Mouse (Mus musculus): Measurements from ENCODE around the gene March8. TPM values are rescaled to one million over a fixed set of nuclear protein-coding genes. Genes with fewer than 3 reads are reported as not detected.
A peak's percentile ranks its signal among the peaks of the same experiment; 100 is the strongest.

March8 gene
- total RNA-seq, 2 experiments from 2014 or later = 57.3 to 58.9 TPM

DNA sequence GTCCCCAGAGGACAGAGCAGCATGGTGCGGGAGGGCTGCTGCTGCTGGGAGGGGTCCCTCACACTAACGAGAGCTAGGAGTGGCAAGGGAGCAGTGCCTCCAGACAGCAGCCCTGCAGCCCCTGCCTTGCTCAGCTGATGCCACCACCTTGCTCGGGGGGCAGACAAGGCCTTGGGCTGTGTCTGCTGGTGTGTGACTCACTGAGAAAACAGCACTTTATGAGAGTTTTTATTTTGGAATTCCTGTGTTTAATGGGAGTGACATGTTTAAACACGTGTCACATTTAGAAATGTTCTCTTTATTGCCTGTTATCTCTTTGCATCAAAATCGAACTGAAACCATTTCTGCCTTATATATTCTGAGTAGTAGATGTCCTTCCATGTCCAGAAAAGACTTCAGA, 68.9 kb downstream of the March8 start:
- no peak for DNase-seq (ENCODE audit: extremely low spot score in 1 of 2, low spot score in 1 of 2)

DNA sequence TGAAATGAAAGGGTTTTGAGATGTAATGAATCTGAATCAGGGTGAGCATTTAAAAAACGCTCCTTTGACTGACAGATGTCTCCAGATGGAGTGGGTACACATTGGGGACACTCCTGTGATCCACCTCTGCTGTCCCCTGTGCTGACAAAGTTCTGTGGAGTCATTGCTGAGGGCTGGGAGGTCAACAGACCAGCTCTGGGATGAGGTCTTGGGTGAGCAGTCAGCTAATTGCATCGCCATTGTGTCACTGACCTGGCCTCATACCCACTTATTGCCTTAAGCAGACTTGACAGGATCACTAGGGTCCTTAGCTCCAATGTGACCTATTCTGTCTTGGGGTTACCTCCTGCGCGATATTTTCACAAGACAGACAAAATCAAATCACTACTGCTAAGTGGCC, 69.4 kb downstream of the March8 start:
- no peak for DNase-seq (ENCODE audit: extremely low spot score in 1 of 2, low spot score in 1 of 2)

DNA sequence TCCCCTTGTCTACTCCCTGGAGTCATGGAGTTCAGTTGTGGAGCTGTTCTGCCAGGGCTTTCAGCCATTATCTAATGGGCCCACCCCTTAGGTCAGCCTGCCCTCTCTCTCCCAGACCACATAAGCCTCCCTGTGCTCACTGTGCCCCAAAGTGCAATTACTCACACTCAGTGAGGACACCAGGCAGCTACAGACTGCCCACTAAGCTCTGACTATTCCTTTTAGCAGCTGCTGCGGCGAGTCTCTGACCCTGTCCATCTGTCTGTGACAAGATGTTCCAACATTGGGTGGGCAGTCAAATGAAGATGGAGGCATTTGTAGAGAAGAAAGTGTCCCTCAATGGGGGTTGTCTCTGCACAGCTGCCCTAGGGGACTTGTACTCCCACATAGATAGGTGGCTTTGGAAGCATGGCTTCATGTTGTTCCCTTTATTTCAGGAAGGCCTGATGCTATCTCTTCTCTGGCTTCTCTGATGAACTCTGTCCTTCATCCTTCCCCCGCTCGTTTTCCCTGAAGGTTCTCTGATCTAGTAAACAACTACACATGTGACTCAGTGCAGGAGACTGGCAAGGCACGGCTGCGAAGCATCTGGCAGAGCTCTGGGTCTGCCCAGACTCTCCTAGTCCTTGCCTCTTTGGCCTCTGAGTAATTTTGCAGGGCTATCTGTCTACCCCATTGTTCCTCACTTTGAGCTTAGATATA, 70.3 kb downstream of the March8 start:
- DNase-seq (ENCODE audit: extremely low spot score in 1 of 2, low spot score in 1 of 2) = no peak

DNA sequence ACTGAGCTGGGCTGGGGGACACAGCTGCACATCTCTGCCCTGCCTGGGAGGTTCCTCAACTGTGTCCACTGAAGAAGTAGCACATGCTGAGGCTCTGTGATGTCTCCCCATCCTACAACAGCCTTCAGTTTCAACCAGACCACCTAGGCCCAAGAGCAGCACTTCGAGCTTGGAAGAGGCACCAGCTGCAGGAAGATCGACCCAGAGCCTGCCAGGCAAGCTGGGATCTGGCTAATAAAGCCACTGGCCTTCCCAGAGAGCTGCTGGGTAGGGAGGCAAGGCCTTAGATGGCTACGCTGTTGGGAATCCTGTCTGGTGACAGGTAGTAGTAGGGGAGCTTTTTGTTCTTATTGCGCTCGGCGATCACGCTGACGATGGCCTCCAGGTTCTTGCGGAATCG, 72.6 kb downstream of the March8 start:
- DNase-seq (ENCODE audit: extremely low spot score in 1 of 2, low spot score in 1 of 2) = no peak

DNA sequence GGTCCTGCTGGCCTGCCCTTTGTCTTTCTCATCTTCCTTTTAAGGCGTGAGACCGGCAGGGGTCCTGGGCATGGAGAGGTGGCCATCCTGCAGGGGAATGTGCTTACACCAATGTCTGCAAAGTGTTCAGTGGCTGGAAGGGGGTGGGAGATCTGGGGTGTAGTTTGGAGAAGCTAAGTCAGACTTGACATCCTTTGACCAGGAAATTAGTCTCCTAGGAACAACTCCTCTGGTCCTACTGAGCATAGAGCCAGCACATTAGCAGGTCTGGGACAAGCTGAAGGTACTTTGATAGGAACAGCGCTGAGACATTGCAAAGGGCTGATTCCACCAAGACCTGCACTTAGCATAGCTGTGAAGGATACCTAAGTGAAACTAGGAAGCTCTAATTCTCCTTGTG, 73.9 kb downstream of the March8 start:
- no peak for DNase-seq (ENCODE audit: extremely low spot score in 1 of 2, low spot score in 1 of 2)

DNA sequence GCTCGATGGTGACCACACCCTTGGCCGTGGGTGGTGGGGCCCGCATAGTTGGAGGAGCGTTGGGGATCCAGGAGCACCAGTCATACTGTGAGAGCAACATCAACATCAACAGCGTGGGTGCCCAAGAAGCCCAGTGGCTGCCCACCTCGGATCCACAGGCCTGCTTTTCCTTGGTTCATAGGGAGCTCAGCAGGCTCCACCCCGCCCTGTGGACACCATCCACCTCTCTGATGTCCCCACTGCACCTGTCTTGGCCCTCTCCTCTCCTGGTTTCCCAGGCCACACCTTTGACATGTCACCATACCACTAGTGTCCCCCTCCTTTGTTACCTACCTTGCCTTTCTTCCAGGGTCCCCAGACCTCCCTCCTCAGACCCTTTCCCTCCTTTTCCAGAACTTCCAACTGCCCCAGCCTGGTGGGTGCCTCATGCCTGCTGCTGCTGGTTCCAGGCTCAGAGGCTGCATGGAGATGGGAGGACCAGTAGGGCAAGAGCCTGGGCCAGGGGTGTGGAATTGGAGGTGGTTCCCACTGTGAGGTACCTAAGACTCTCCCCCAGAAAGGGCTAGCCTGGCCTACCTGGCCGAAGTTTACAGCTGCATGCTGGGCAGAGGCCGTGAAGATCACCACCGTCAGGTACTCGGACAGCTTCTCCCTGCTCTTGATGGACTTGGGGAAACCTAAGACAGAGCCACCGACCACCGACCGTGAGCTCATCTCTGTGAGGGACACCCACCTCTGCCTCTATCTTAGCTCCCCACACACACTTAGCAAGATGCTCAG, 74.9 kb downstream of the March8 start:
- no peak for DNase-seq (ENCODE audit: extremely low spot score in 1 of 2, low spot score in 1 of 2)

DNA sequence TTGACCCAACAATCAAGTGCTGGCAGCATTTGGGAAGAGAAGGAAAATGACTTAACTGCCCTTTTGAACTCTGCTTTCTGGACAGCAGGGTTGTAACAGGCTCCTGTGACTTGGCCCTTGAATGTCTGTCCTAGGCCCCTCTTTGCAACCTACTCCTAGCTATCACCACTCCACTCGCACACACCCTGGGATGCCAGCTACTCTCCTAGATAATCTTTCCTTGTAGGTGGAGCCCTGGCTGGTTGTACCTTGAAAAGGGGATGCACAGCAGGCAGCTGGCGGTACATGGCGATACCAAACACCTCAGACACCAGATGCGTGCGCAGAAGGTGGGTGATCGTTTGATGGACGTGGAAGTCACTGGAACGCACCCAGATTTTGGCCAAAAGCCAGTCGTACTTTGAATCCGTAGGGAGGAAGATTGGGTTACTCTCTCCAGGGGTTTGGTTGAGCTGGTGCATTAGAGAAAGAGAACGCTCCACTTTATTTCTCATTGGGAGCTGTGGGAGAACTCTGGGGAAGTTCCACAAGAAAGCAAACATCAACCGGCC, 77.4 kb downstream of the March8 start:
- DNase-seq (ENCODE audit: extremely low spot score in 1 of 2, low spot score in 1 of 2) = no peak

DNA sequence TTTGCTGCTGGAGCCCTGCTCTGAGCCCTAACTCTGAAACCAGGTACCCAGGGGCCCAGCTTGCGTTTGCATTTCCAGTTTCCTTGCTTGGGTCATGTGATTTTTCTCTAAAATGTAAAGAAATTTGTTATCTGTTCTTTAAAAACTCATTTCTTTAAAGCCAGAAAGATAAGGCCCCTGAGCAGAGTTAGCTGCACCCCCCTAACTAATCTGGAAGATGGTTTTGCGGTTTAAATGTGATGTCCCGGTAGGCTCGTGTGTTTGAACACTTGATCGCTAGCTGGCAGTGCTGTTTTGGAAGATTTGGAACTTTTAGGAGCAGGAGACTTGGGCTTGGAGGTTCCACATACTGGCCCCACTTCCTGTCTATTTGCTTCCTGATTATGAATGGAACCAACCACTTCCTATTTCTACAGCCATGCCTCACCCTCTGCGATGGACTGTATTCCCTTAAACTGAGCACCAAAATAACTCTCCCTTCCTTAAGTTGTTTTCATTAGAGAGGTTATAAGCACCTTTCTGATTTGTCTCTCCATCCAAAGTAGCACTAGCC, 78.3 kb downstream of the March8 start:
- DNase-seq (ENCODE audit: extremely low spot score in 1 of 2, low spot score in 1 of 2) = no peak

DNA sequence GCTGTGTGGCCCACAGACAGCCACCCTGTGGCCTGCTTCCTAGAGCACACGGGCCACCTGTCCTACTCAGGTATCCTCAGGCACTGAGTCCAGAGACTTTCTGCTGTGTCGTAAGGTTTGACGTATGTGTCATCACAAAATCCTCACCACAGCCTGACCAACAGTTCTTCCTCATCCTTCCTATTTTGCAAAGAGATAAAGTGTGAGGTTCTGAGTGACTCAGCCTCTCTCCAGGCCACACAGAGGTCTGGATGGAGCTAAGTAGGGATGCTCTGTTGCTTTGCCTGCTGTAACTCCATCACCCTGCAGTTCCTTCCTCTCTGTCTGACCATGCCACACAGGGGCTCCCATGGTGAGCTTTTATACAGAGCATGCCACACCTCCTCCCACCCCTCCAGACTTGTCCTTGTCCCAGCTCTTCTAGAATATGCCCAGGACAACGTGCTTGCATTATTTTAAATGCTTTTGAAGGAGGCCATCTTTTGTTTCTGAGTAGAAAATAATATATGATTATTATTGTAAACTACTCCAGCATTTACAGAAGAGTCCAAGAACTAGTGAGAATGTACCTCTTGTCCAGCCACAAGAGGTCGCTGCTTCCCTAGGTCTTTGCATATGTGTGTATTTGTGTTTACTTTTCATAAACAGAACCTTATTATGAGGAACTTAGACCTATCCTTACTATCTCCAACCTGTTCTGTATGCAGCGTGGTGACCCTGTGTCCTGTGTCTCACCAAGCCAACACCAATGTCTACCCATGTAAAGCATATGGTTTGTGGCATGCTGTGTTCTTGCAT, 79.9 kb downstream of the March8 start:
- DNase-seq (ENCODE audit: extremely low spot score in 1 of 2, low spot score in 1 of 2) = peak in 1 of 2 experiments; percentile 46

DNA sequence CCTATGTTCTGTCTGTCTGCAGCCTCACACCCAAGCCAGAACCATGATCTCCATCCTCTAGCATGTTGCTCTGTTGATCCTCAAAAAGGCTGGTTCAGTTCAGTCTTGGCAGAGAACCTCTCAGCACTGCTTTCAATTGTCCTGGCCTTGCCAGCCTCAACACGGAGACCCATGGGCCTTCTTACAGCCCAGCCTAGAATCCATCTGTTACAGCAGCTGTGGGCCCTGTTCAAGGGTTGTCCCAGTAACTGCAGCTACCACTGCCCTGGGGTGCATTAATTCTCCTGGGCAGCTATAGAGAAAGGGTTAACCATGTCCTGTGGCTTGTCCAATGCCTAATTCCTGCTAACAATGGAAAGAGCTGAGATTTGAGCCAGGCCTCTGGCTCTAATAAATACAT, 80.7 kb downstream of the March8 start:
- DNase-seq (ENCODE audit: extremely low spot score in 1 of 2, low spot score in 1 of 2) = no peak

DNA sequence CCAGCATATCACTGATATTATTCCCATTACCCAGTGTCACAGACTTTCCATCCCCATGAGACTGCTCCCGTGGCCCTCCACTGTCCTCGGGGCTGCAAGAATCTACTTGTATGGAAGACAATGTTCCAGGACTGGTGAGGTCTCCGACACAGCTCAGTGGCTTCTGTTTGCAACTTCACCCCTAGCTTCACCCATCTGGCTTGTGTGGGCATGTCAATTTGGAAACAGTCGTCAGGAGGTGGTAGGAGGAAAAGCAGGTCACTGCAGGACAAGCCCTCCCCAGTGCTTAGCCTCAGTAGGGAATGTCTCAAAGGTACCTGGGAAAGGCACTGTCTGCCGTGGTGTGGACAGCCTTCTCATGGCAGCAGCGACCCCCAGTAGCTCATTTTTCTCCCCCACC, 81.9 kb downstream of the March8 start:
- no peak for DNase-seq (ENCODE audit: extremely low spot score in 1 of 2, low spot score in 1 of 2)

DNA sequence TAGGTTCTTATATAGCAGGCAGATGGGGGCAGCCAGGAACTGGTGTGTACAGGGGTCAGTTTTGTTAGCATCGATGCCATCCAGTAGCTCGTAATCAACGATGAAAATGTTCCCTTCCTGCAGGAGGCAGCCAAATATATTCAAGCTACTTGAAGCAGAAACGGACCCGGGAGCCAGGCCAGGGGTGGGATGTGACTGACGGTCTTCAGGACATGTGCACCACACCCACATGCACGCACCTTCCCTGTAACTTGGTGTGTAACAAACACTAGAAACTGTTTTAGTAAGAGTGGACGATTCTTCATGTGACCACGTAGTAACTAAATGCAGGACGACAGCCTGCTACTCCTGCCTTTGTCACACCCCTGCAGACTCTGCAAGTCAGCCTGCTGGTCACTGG, 82.4 kb downstream of the March8 start:
- DNase-seq (ENCODE audit: extremely low spot score in 1 of 2, low spot score in 1 of 2) = no peak

DNA sequence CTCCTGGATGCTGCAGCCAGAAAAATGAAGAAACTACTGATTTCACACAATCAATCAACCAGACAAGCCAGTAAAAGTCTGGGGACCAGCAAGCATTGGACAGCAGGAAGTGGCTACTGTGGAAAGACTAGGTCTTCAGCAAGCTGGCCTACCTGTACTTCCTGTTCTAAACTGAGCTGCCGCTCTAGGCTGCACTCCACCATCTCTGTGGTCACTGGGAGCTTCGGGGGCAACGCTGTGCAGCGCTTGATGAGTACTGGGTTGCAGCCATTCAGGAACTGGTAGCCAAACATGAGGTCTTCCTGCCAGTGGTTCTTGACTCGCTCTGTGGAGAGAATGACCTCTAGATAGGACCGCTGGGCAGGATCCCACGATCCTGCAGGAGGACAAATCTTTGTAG, 85.2 kb downstream of the March8 start:
- DNase-seq (ENCODE audit: extremely low spot score in 1 of 2, low spot score in 1 of 2) = no peak

DNA sequence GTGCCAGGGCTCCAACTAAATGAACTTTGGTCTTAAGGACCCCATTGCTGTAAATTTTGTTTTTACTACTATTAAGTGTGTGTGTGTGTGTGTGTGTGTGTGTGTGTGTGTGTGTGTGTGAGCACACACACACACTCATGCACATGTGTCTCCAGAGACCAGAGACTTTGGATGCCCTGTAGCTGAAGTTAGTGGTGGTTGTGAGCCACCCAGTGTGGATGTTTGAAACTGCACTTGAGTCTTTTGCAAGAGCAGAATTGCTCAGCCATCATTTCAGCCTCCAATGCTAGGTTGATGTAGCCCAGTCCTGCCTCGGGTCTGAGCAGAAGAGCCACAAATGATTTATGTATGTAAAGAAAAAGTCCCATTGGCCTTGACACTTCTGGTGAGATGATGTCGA, 85.8 kb downstream of the March8 start:
- peak in 1 of 2 experiments; percentile 62 for DNase-seq (ENCODE audit: extremely low spot score in 1 of 2, low spot score in 1 of 2)

DNA sequence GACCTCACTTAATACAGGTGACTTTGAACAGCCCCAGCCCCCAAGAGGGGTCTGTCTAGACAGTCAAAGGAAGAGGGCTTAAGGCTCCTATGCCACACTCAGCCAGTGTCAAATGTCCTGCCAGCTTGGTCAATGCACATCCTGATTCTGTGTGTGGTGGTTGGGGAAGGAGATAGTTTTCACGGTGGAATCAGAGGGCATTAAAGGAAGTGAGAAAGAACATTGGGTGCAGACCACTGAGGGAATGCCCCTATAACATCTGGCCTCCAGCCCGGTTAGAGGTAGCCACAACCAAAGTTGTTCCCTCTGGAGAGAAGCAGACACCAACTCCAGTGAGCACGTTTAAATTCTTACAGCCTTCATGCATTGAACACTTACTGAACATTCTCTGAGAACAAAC, 89.7 kb downstream of the March8 start:
- no peak for DNase-seq (ENCODE audit: extremely low spot score in 1 of 2, low spot score in 1 of 2)

DNA sequence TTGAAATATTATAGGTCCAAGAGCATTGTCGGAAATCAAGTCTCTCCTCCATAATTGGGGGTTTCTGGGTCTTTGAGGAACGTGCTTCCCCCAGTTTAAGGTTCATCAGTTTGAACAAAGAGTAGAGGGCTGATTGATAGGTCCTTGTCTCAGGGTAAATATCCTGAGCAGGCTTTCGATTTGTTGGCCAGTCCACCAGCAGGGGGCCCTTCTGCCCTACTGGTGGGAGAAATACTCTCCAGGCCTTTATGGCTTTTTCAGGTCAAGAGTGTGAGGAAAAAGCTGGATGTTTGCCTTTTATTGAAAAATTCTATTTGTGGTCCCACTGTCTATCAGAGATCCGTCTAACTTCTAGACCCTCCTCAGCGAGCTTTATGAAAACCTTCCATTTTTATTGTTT, 90.5 kb downstream of the March8 start:
- DNase-seq (ENCODE audit: extremely low spot score in 1 of 2, low spot score in 1 of 2) = no peak

DNA sequence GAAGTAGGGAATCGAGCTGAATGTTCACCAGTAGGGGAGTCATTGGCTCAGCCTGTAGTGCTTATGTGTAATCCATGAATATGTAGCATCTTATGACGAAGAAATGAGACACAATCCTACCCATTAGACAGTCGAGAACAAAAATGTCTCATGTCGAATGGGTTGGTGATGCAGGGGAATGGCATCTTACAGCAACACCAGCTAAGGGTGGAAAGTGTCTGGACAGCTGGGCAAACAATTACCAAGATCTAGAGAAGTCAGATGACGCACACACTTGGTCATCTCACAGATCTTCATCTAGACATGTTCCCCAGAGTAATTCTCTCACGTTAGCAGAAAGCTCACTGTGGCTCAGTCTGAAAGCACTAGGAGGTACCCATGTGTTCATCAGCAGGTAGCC, 101.0 kb downstream of the March8 start:
- no peak for DNase-seq (ENCODE audit: extremely low spot score in 1 of 2, low spot score in 1 of 2)

DNA sequence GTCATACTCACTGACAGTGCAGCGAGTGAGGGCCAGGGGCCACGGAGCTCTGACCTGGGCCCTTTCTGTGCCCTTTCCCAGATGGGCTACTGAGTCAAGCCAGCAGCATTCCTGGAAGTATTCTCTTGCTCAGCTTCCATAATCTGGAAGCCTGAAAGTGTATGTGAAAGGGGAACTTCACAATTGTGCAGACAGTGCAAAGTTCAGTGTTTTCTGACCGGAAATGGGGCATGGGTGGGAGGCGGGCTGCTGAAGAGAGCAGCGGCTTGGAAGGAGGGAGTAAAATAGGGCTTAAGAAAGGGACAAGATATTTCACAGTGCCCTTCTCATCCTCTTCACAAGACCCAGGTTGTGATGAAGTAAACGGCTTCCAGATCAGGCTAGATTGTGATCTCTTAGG, 101.7 kb downstream of the March8 start:
- no peak for DNase-seq (ENCODE audit: extremely low spot score in 1 of 2, low spot score in 1 of 2)

DNA sequence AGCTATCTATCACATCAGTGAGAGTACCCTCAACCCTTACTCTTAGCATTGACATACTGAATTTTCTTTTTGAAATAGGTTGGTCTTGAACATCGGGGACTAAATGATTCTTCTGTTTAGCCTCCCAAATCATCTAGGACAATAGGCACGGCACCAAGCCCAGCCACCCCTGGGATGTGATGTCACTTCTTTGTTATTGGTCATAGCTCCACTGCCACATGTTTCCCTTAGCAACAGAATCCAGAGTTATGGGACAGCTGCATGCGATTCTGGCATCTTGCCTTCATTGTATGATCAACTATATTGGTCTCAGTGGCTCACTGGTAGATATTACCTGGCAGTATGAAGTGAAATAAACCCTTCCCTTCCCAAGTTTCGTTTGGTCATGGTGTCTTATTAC, 102.6 kb downstream of the March8 start:
- DNase-seq (ENCODE audit: extremely low spot score in 1 of 2, low spot score in 1 of 2) = no peak

DNA sequence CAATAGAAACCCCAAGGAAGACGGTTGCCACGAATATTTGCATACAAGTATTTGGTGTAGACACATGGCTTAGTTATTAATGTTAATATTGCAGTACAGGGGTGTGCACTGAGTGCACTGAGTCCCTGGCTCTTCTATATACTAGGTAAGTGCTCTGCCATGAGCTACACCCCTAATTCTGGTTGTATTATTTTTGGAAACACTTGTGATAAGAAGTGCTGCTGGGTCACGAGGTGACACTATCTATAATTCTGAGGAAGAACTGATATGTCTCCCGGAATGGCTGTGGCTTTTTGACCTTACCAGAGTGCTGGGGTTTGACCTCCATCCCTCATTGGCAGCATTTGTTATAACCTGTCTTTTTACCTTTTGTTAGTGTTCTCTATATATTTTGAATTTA, 103.0 kb downstream of the March8 start:
- no peak for DNase-seq (ENCODE audit: extremely low spot score in 1 of 2, low spot score in 1 of 2)

DNA sequence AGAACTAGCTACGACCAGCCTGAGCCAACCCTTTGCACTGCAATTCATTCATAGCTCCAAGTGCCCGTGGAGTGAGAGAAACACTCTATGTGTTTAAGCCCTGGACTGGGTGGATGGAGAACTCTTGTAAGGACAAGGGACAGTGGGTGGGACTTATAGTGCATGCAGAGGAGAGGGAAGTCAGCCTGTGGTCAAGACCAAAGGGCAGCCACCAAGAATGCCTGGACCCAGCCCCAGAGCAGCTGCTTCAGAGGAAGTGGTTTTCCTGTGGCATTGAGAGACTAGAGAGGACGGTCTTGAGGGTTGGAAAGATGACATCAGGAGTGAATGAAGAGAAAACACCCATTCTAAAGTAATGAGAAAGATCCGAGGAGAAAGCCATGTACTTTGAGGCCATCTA, 118.0 kb downstream of the March8 start:
- no peak for DNase-seq (ENCODE audit: extremely low spot score in 1 of 2, low spot score in 1 of 2)
